Mouse (Mus musculus) heart, embryonic 16.5 days (tissue): ENCODE results near the gene 4632433K11Rik. TPM values are rescaled to one million over a fixed set of nuclear protein-coding genes. Genes with fewer than 3 reads are reported as not detected.
"Not testable (repeated sequence)": the region's sequence is repeated elsewhere in the genome, so short reads cannot be mapped to it uniquely, and the experiment has no call there.

ENCODE experiments used
- ATAC-seq: fragments of 200-750 bp; cut with Nextera tagmentation; replicated peaks from 2 replicates; pipeline ENCODE4 v1.8.0; 2017; ENCODE audit warnings: moderate number of reproducible peaks; ENCODE audit not compliant: insufficient read depth, low FRiP score; ENCODE audit errors: extremely low read depth
- H3K27ac ChIP-seq: fragments of 300-500 bp; sonication (generic); 2 replicates; pipeline ENCODE4 v1.5.1; 2014; ENCODE audit warnings: mild to moderate bottlenecking, low read length, control low read depth, moderate library complexity
- H3K27me3 ChIP-seq: fragments of 300-500 bp; sonication (generic); 2 replicates; pipeline ENCODE4 v1.6.1; 2014; ENCODE audit warnings: low read length, mixed read lengths; ENCODE audit not compliant: control insufficient read depth, insufficient read depth
- H3K36me3 ChIP-seq: fragments of 300-500 bp; sonication (generic); 2 replicates; pipeline ENCODE4 v1.6.1; 2014; ENCODE audit not compliant: control insufficient read depth, insufficient read depth
- H3K4me1 ChIP-seq: fragments of 300-500 bp; sonication (generic); 2 replicates; pipeline ENCODE4 v1.6.1; 2014; ENCODE audit warnings: low read length, mixed read lengths; ENCODE audit not compliant: control insufficient read depth, insufficient read depth
- H3K4me2 ChIP-seq: fragments of 300-500 bp; sonication (generic); 2 replicates; pipeline ENCODE4 v1.6.1; 2014; ENCODE audit warnings: low read depth, mild to moderate bottlenecking, control low read depth, low read length
- H3K4me3 ChIP-seq: fragments of 300-500 bp; sonication (generic); 2 replicates; pipeline ENCODE4 v1.5.1; 2014; ENCODE audit warnings: mild to moderate bottlenecking, control low read depth, low read length
- H3K9ac ChIP-seq: fragments of 300-500 bp; sonication (generic); 2 replicates; pipeline ENCODE4 v1.6.1; 2014; ENCODE audit warnings: low read length, control low read depth
- H3K9me3 ChIP-seq: fragments of 300-500 bp; sonication (generic); replicated peaks from 2 replicates; pipeline ENCODE4 v1.6.1; 2016; ENCODE audit warnings: low read length; ENCODE audit not compliant: control insufficient read depth
- WGBS: fragments of 180-500 bp; shearing (Covaris S2); extraction: QIAGEN DNeasy Blood & Tissue Kit; methylation state at CpG from one replicate; pipeline ENCODE4 v1.1.7; 2014; 5-methylcytosine and 5-hydroxymethylcytosine counted together
- polyA plus RNA-seq: library from polyadenylated mRNA; unstranded; fragments of >200 nt; fragmentation: Nextera tagmentation; extraction: Ambion mirVana; gene quantifications from 2 replicates; pipeline ENCODE4 v1.2.1, GENCODE M21; 2015

Gene 4632433K11Rik
- polyA plus RNA-seq, 1 experiment from 2014 or later, result not detected

DNA sequence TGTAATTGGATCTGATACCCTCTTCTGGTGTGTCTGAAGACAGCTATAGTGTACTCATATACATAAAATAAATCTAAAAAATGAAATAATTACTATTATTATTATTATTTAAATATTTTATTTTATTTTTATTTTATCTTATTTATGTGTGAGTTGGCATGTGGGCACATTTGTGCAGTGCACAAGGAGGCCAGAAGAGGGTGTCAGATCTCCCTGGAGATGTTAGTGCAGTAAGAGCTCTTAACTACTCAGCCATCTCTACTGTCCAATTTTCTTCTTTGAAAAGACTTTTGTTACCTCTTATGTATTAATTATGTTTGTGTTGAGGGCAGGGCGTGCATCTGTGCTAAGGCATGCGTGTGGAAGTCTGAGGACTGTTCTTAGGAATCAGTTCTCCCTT, 34.0 kb upstream of the 4632433K11Rik start:
- no peak overlapping the region for H3K4me3 ChIP-seq
- H3K9me3 ChIP-seq, result no peaks in the 10 kb centered on the region
- H3K36me3 ChIP-seq, result no peaks in the 10 kb centered on the region
- H3K4me2 ChIP-seq, result no peak overlapping the region
- peaks cover 13% of the 10 kb centered on the region for H3K4me1 ChIP-seq
- no peaks in the 10 kb centered on the region; the same call in 1 of the 2 replicates for H3K27me3 ChIP-seq
- no peak for ATAC-seq
- WGBS, result 65% methylated on average over 2 of the region's 2 CpGs
- H3K27ac ChIP-seq, result no peak overlapping the region
- H3K9ac ChIP-seq, result no peak overlapping the region

DNA sequence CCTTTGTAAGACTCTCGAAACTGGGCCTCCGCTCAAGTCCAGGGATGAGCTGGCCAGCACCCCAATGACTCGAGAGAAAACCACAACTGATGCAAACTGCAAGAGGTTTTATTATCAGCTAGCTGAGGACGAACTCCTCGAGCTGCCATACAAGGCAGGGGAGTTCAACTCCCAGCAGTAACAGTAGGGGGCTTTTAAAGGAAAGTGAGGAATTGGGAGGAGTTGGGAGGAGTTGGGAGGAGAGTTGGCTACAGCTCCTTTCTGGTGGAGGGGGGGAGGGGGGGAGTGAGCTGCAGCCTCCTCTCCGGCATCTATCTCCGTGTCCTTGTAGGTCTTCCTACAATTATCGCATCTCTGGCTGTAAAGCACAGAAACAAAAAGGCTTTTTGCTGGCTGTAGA, 31.0 kb upstream of the 4632433K11Rik start:
- H3K36me3 ChIP-seq, result peaks cover 14% of the 10 kb centered on the region
- H3K4me3 ChIP-seq, H3K27me3 ChIP-seq, H3K4me1 ChIP-seq, H3K9ac ChIP-seq, H3K4me2 ChIP-seq, H3K27ac ChIP-seq, ATAC-seq, H3K9me3 ChIP-seq: not testable (repeated sequence)
- 66% methylated on average over 8 of the region's 8 CpGs for WGBS

DNA sequence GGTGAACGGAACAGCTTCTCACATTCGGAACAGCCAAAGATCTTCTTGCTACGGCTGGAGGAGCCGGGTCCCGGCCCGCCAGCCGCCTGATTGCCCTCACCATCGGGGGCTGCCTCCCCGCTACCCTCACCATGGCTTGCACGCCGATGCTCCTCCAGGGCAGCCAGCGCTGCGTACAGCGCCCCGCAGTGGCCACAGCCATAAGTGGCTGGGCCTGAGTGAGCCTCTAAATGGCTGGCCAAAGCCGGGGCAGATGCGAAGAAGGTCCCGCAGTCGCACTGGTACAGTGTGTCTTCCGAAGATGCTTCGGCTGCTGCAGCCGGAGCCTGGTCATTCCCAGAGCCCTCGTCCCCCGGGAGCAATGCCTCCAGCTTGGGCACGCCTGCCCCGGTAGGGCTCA, 25.7 kb upstream of the 4632433K11Rik start:
- H3K27ac ChIP-seq, result no peak overlapping the region
- H3K9ac ChIP-seq, result no peak overlapping the region
- H3K27me3 ChIP-seq, result no peaks in the 10 kb centered on the region
- WGBS, result 95% methylated on average over 26 of the region's 26 CpGs
- peaks cover 1% of the 10 kb centered on the region; the same call in 1 of the 2 replicates for H3K4me1 ChIP-seq
- peaks cover 60% of the 10 kb centered on the region for H3K36me3 ChIP-seq
- ATAC-seq, result no peak
- no peak overlapping the region for H3K4me2 ChIP-seq
- H3K4me3 ChIP-seq, result no peak overlapping the region
- no peaks in the 10 kb centered on the region for H3K9me3 ChIP-seq

DNA sequence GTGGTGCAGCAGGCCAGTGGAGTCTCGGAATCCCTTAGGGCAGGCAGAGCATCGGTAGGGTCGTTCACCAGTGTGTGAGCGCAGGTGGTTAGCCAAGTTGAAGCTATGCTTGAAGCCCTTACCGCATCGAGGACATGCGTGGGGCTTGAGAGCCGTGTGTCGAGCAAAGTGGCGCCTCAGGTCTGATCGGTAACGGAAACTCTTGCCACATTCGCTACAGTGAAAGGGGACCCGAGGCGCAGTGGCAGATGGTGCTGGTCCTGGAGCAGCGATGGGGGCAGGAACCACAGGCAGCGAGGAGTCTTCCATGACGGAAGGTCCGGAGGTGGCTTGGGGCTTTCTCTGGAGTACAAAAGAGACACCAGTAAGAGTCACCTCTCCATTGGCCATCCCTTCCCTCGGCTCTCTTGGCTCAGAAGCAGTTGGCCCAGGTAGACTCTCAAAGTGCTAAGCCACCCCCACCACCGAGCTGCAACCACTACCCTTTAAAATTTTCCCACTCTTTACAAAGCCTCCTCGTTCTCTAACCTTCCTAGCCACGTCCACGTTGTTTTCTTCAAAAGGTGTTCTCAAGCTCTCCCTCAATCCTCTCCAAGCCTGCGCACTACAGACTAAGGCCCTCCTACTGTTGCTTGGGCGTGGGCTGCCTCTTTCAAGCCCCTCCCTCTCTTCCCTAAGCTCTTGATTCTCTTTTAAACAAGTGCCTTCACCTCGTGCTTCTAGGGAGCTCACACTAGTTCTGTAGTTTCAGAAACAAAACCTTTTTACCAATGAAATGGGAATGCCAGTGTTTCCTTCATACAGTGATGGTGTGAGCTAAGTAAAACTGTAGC, 21.0 kb upstream of the 4632433K11Rik start:
- Histone ChIP-seq H3K4me2 (peak overlapping the region; percentile 68), H3K4me1 (peaks cover 8% of the 10 kb centered on the region), H3K4me3 (no peak overlapping the region), H3K9me3 (0 out of 2 replicates have a peak, but pooled peaks cover 2% of the 10 kb centered on the region), H3K9ac (no peak overlapping the region), H3K27ac (no peak overlapping the region), H3K36me3 (peaks cover 49% of the 10 kb centered on the region), H3K27me3 (no peaks in the 10 kb centered on the region)
- ATAC-seq, result no peak
- WGBS, result 88% methylated on average over 27 of the region's 27 CpGs

GRCm38 (mm10) chr7:5014251-5015117, 19.4 kb upstream of the 4632433K11Rik start, which contains the start of the genes Zfp524 and Fiz1:
TSS of gene Zfp524 (plus strand) at chr7:5014415.
TSS of gene Fiz1 (minus strand) at chr7:5014697.
- Histone ChIP-seq H3K4me2 (peak within 1 kb of the TSS; percentile 84), H3K36me3 (peaks cover 34% of the 10 kb centered on the region), H3K4me1 (peaks cover 9% of the 10 kb centered on the region), H3K4me3 (peak within 1 kb of the TSS; percentile 88), H3K27me3 (no peaks in the 10 kb centered on the region), H3K27ac (peak within 1 kb of the TSS; percentile 99), H3K9ac (peak within 1 kb of the TSS; percentile 94), H3K9me3 (0 out of 2 replicates have a peak, but pooled peaks cover 2% of the 10 kb centered on the region)
- WGBS, result under 1% methylated on average over 42 of the region's 42 CpGs
- ATAC-seq, result peak; percentile 75

DNA sequence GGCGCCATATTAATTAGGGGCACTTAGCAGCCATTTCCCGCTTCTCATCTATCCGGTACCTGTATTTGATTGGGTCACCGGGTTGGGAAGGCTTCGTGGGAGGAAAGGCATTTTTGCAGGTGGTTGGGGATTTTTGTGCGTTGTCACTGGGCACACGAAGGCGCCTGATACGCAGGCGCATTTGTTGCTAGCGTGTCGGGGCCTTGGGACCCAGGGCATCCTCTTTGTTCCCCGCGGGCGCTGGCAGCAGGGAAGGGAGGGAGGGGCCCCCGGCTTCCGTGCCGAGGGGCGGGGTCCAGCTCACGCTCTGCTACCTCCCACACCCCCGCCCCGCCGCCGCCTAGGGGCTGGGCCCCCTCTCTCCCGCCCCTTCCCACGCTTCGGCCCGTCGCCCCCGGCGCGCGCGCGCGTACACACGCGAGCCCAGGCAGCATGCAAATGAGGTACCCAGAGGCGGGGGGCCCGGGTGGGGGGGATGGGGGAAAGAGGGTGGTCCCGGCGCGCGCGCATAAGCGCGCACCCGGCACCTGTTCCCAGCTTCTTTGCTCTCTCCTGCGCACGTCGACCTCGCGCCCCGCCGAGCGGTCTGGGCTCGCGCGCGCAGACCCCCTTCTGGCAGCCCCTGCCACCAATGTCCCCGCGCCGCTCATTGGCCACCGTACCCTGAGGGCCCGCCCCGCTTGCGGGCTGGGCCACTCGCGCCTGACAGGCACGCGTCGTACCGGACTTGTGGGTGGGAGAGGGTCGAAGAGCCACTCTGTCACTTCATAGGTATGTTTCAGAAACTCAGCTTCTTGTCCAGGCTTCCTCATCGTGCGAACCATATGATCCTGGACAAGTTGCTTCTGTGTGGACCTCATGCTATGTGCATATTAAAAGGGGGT, 18.6 kb upstream of the 4632433K11Rik start, which contains the start of gene Gm44973:
Gm44973 (plus strand) TSS at position 379 of the 884 bp plus-strand sequence.
- H3K9me3 ChIP-seq, result 0 out of 2 replicates have a peak, but pooled peaks cover 2% of the 10 kb centered on the region
- ATAC-seq, result peak; percentile 77
- peak within 1 kb of the TSS; percentile 88 for H3K4me3 ChIP-seq
- peak within 1 kb of the TSS; percentile 84 for H3K4me2 ChIP-seq
- peak within 1 kb of the TSS; percentile 94 for H3K9ac ChIP-seq
- WGBS, result under 1% methylated on average over 62 of the region's 76 CpGs
- peaks cover 25% of the 10 kb centered on the region for H3K36me3 ChIP-seq
- H3K27me3 ChIP-seq, result no peaks in the 10 kb centered on the region
- peak within 1 kb of the TSS; percentile 99 for H3K27ac ChIP-seq
- peaks cover 9% of the 10 kb centered on the region for H3K4me1 ChIP-seq

GRCm38 (mm10) chr7:5016057-5016456, 17.9 kb upstream of the 4632433K11Rik start:
- Histone ChIP-seq H3K27me3 (no peaks in the 10 kb centered on the region), H3K36me3 (peaks cover 19% of the 10 kb centered on the region), H3K4me2 (peak overlapping the region; percentile 84), H3K9me3 (0 out of 2 replicates have a peak, but pooled peaks cover 2% of the 10 kb centered on the region), H3K9ac (peak overlapping the region; percentile 78), H3K4me3 (peak overlapping the region; percentile 88), H3K27ac (peak overlapping the region; percentile 99), H3K4me1 (peaks cover 11% of the 10 kb centered on the region)
- WGBS, result 63% methylated on average over 3 of the region's 3 CpGs
- no peak for ATAC-seq

DNA sequence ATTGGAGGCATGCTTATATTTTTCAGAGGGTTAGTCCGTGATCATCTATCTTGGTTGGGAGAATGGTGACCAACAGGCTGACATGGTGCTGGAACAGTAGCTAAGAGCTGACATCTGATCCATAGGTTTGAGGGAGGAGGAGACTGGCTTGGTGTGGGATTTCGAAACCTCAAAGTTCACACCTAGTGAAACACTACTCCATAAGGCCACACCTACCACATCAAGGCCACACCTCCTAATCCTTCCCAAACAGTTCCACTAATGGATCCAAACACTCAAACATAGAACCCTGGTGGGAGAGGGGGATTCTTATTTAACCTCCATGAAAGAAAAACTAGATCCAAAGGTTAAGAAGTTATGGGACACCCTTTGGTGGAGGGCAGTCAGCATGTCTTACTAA, 17.0 kb upstream of the 4632433K11Rik start:
- no peak for ATAC-seq
- WGBS, result 100% methylated on average over 2 of the region's 2 CpGs
- Histone ChIP-seq H3K9ac (no peak overlapping the region), H3K4me2 (no peak overlapping the region), H3K4me1 (peaks cover 18% of the 10 kb centered on the region), H3K36me3 (peaks cover 11% of the 10 kb centered on the region), H3K27ac (no peak overlapping the region), H3K4me3 (no peak overlapping the region), H3K27me3 (no peaks in the 10 kb centered on the region), H3K9me3 (0 out of 2 replicates have a peak, but pooled peaks cover 2% of the 10 kb centered on the region)
